Comparison of ENCODE assay signal across 17 mouse cellular contexts in the genomic region with DNA sequence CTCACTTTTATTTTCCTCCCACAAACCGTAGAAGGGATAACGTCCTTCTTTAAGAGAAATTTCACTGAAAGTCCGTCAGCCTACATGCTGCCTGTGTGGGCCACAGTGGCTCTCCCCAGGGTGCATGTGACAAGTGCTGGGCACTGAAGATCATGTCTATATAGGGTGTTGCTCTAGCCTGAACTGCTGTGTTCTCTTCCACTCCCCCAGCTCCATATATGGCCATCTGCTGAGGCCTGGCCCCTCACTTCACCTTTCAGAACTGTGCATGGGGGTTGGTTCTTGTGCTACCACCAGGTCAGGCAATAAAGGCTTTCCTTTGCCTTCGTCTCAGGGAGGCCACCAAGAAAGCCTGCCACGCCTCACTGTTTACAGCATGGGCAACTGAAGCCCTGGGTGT. TPM values are rescaled to one million over a fixed set of nuclear protein-coding genes. Genes with fewer than 3 reads are reported as not detected.
A peak's percentile ranks its signal among the peaks of the same experiment; 100 is the strongest.
DNase-seq lines count a peak whose midpoint lies in the region; ATAC-seq and TF ChIP-seq lines count a peak whose summit lies in the region.
"Had no signal": no experiment of that assay in that cellular context is flagged by ENCODE, and none has a peak within 500 bp of the region (broad histone marks: within the 10 kb centered on the region; RNA-seq: fewer than 3 reads in every experiment).

No protein-coding gene starts in this region.

- TF ChIP-seq EP300 in stomach, postnatal 0 days (optimal IDR thresholded peaks at IDR 0.05): no peak

- no peak overlapping the region for H3K9ac ChIP-seq in heart, embryonic 12.5 days
- H3K9ac ChIP-seq in stomach, postnatal 0 days (ENCODE audit: low read length): no peak overlapping the region
- H3K9ac ChIP-seq: hindbrain, embryonic 13.5 days; liver, embryonic 14.5 days; neural tube, embryonic 15.5 days had no signal

- 51% methylated on average over 5 of the region's 5 CpGs for WGBS in heart, embryonic 12.5 days
- WGBS in stomach, postnatal 0 days: 58% methylated on average over 5 of the region's 5 CpGs

- peaks cover 10% of the 10 kb centered on the region for H3K4me1 ChIP-seq in heart, embryonic 12.5 days (replicated peaks)
- no peaks in the 10 kb centered on the region for H3K4me1 ChIP-seq in stomach, postnatal 0 days (replicated peaks; ENCODE audit: control insufficient read depth, insufficient read depth)

- no peaks in the 10 kb centered on the region for H3K36me3 ChIP-seq in heart, embryonic 12.5 days
- no peaks in the 10 kb centered on the region for H3K36me3 ChIP-seq in stomach, postnatal 0 days (ENCODE audit: control insufficient read depth, insufficient read depth, low read length)
- H3K36me3 ChIP-seq: hindbrain, embryonic 13.5 days; neural tube, embryonic 15.5 days had no signal

- no peaks in the 10 kb centered on the region for H3K9me3 ChIP-seq in heart, embryonic 12.5 days (replicated peaks)
- H3K9me3 ChIP-seq in stomach, postnatal 0 days (ENCODE audit: control insufficient read depth, low read length): no peaks in the 10 kb centered on the region
- H3K9me3 ChIP-seq: hindbrain, embryonic 13.5 days; neural tube, embryonic 15.5 days had no signal

- peak; percentile 79 for ATAC-seq in heart, embryonic 12.5 days (ENCODE audit: insufficient number of reproducible peaks, low FRiP score)
- peak; percentile 49 for ATAC-seq in megakaryocyte, adult 5-6 weeks (ENCODE audit: poor library complexity, severe bottlenecking)
- ATAC-seq in stomach, postnatal 0 days (ENCODE audit: low FRiP score, low TSS enrichment): peak; percentile 61; the same call in 1 of the 2 replicates
- ATAC-seq: midbrain, embryonic 16.5 days had no signal

- H3K4me3 ChIP-seq in heart, embryonic 12.5 days: no peak overlapping the region
- H3K4me3 ChIP-seq in stomach, postnatal 0 days (ENCODE audit: low read depth, low read length): no peak overlapping the region
- H3K4me3 ChIP-seq: hindbrain, embryonic 13.5 days; neural tube, embryonic 15.5 days had no signal

- DNase-seq in heart, postnatal 4 days: no peak
- peak; percentile 25 for DNase-seq in retina, postnatal 1 day
- no peak for DNase-seq in retina, embryonic 14.5 days (ENCODE audit: low spot score)
- no peak for DNase-seq in stomach, postnatal 0 days (ENCODE audit: low spot score)
- no peak for DNase-seq in cerebellum, postnatal 25 days
- DNase-seq in gastrocnemius, postnatal 10 days: no peak
- DNase-seq: cerebellum, adult 8-10 months; layer of hippocampus, adult 9-11 months had no signal

- no peaks in the 10 kb centered on the region for H3K27me3 ChIP-seq in heart, embryonic 12.5 days (replicated peaks)
- H3K27me3 ChIP-seq in stomach, postnatal 0 days (ENCODE audit: control insufficient read depth, insufficient read depth, low read length): no peaks in the 10 kb centered on the region
- H3K27me3 ChIP-seq: hindbrain, embryonic 13.5 days; neural tube, embryonic 15.5 days had no signal

- peak overlapping the region; percentile 51 for H3K27ac ChIP-seq in heart, embryonic 12.5 days (ENCODE audit: poor library complexity, severe bottlenecking)
- no peak overlapping the region; the same call in 1 of the 2 replicates for H3K27ac ChIP-seq in stomach, postnatal 0 days (replicated peaks)
- H3K27ac ChIP-seq: hindbrain, embryonic 13.5 days; kidney, postnatal 0 days; liver, embryonic 14.5 days; neural tube, embryonic 15.5 days had no signal

- H3K4me2 ChIP-seq in heart, embryonic 12.5 days: no peak overlapping the region
- no peak overlapping the region for H3K4me2 ChIP-seq in stomach, postnatal 0 days (replicated peaks; ENCODE audit: low read depth)
- H3K4me2 ChIP-seq: hindbrain, embryonic 13.5 days; neural tube, embryonic 15.5 days had no signal

- TF ChIP-seq CTCF in stomach, postnatal 0 days (IDR thresholded peaks at IDR 0.05; ENCODE audit: low read depth): no peak

RNA-seq across cellular contexts. Expression of a gene that starts 28.0 kb away (rescaled TPM):
- 0.85 and 0.97 TPM in 2 replicates for polyA plus RNA-seq in heart, embryonic 12.5 days (2016; fragmentation: Nextera tagmentation; extraction: Ambion mirVana)
- under 1 TPM; 0.26 to 0.34 TPM for total RNA-seq in heart, postnatal 4 days (2021)
- total RNA-seq in megakaryocyte, adult 5-6 weeks (2015): 6.4 and 10.8 TPM in 2 replicates
- 9.3 and 10.5 TPM in 2 replicates for total RNA-seq in megakaryocyte, adult 5-6 weeks (2017)
- polyA plus RNA-seq in stomach, postnatal 0 days (2015; fragmentation: Nextera tagmentation; extraction: Ambion mirVana): 0.47 and 0.51 TPM in 2 replicates
- total RNA-seq in gastrocnemius, postnatal 10 days (2021): 1 to 10 TPM; 1.2 to 2.1 TPM

RNA-seq across cellular contexts. Expression of a gene that starts 45.7 kb away (rescaled TPM):
- polyA plus RNA-seq in heart, embryonic 12.5 days (2016; fragmentation: Nextera tagmentation; extraction: Ambion mirVana): 0.26 TPM in 1 of 2 replicates, not detected in the other
- total RNA-seq in heart, postnatal 4 days (2021): under 1 TPM in 1 of 2 experiments, not detected in 1; 0.54 TPM
- total RNA-seq in megakaryocyte, adult 5-6 weeks (2015): not detected in 2 replicates
- total RNA-seq in megakaryocyte, adult 5-6 weeks (2017): not detected in 2 replicates
- not detected in 2 replicates for polyA plus RNA-seq in stomach, postnatal 0 days (2015; fragmentation: Nextera tagmentation; extraction: Ambion mirVana)
- 10 to 100 TPM in 1 of 2 experiments, 1 to 10 TPM in 1; 7.2 to 16.1 TPM for total RNA-seq in gastrocnemius, postnatal 10 days (2021)
- total RNA-seq: left cerebral cortex, postnatal 36 days had no signal
- polyA plus RNA-seq: frontal cortex, adult 2 months; hindbrain, embryonic 13.5 days; liver, embryonic 14.5 days; midbrain, embryonic 16.5 days; neural tube, embryonic 15.5 days had no signal

Comparison
In these comparisons a context has a peak if more than half of its experiments do, and no peak if none do; other contexts are left out.
1. RNA of a gene that starts 45.7 kb away (total RNA-seq): 7.2 to 16.1 TPM in gastrocnemius, postnatal 10 days; 0.54 TPM in heart, postnatal 4 days and not detected in megakaryocyte, adult 5-6 weeks; every median in the first group is over 4 times any median in the second.
2. Peak in every context shown above with its lines, with median percentiles within 50 percentile points of each other: ATAC-seq.